Mouse (Mus musculus) R1 (cell line): ENCODE data around the gene Blvrb.

Experiments used
- DNase-seq: peaks from one replicate; pipeline ENCODE4 v3.0.0-alpha.2; 2018; ENCODE audit warnings: low read depth, low spot score

Gene Blvrb

GRCm38 (mm10) chr7:27447419-27448286 lies at the start of gene Blvrb, which contains the start of gene Sptbn4:
Blvrb (plus strand) TSS chr7:27447978.
Sptbn4 (minus strand) TSS chr7:27447686.
- peak; percentile 100 for DNase-seq

DNA sequence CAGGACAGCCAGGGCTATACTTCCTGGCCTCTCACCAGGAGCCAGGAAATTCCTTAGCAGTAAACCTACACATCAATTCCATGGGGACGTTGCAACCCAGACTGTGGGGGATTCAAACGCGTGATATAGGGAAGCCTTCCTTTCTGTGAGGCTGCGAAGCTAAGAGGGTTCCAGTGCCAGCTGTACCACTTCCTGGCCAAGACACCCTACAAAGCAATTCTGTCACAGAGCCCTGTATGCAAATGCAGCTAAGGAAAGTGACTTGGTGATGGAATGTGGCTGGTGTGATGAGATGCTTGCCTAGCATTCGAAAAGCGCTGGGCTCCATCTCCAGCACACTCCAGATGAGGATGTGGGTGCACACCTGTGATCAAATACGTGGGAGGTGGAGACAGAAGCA lies 47.2 kb upstream of the Blvrb start:
- DNase-seq, result no peak

DNA sequence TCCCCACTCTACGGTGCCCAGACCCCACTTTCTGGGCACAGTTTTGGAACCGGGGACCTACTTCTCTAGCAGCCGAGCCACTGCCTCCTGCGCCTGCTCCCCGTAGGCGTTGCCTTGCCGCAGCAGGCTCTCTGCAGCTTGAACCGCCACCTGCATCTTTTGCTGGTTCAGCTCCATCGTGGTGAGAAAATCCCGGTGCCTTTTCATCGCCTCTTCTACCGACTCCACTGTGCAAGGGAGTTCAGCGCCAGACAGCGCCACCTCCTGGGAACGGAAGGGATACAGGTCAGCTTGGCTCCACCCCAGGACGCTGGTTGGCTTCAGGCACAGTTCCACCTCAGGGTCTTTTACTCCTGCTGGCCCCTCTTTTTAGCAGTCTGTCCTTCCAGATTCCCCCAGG lies 45.1 kb upstream of the Blvrb start:
- peak; percentile 90 for DNase-seq

DNA sequence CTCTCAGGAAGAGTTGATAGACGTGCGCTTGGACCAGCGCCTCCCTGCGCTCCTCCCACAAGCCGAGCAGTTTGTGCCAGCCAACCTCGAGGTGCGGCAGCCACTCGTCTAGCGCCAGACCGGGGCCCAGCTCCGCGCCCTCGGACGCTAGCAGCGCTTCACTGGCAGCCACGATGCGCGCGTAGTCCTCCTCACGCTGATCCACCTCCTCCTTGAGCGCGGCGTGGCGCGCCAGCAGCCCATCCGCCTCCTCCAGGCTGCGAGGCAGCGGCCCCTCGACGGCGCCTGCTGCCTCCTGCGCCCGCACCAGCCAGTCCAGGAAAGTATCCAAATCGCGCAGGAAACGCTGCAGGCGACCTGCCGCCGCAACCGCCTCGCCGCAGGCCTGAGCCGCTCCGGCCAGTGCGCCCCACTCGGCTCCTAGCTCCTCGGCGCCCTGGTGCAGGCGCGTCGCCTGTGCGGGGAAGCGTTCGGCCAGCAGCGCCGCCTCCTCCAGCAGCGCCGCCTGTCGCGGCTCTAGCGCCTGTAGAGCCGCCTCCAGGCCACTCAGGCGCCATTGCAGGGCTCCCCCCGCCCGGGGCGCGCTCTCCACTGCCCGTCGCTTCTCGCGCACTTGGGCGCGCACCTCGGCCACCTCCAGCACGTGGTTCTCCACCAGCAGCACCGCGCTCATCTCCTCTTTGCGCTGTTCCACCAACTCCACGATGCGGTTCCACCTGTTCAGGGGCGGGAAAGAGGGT lies 43.4 kb upstream of the Blvrb start:
- peak; percentile 86 for DNase-seq

DNA sequence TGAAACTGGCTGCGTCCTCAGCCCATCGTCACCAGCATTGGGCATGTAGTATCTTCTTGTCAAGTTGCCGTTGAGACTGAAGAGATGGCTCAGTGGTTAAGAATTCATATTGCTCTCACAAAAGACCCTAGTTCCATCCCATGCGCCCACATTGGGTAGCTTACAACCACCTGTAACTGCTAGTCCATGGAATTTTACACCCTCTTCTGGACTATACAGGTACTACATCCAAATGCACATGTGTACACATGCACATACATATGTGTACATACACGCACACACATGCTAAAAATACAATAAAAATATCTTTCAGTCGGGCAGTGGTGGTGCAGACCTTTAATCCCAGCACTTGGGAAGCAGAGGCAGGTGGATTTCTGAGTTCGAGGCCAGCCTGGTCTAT lies 41.3 kb upstream of the Blvrb start:
- DNase-seq, result peak; percentile 85

- DNase-seq, result peak; percentile 31
Observed at GRCm38 (mm10) chr7:27407816-27408215, 40.0 kb upstream of the Blvrb start.

DNA sequence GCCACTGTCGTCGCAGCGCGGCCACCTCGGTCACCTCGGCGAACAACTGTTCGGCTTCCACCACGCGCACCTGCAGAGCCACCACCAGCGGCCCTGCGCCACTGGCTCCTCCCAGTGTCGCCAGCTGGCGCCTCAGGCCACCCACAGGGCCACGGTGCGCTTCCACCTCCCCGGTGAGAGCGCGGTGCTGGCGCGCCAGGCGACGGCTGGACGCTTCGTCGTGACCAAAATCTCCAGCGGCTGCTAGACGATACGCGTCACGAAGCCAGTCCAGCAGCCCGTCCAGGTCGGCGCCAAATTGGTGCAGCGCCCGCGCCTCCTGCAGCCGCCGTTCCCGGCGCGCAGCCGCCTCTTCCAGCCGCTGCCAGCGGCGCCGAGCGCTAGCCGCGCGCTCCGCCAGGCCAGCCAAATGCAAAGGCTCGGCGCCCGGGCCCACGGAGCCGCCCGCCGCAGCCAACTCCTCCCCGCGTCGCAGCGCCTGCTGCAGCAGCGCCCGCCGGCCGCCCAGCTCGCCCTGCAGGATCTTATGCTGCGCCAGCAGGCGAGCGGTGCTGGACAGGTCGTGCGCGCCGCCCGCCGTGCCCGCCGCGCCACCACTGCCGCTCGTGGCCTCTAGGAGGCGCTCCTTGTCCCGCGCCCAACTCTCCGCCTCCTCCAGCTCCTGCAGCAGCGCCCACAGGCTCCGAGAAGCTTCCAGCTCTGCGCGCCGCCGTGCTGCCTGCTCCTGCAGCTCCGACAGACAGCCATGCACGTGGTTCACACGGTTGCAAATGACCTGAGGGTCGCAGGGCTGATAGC lies 39.2 kb upstream of the Blvrb start:
- DNase-seq, result peak; percentile 86

DNA sequence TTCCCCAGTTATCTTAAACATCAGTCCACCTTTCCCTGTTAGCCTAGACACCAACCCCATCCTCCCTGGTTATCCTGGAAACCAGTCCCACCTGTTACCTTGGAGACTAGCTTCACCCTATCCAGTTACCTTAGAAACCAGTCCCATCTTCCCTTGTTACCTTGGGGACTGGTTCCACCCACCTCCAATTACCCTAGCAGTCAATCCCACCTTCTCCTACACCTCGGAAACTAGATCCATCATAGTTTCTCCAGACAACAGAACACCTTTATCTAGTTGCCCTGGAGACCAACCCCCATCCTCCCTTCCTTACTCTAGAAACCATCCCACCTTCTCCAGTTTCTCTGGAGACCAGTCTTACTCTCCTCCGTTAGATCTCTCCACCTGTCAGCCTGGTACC lies 30.6 kb upstream of the Blvrb start:
- no peak for DNase-seq

- peak; percentile 79 for DNase-seq
Observed at GRCm38 (mm10) chr7:27419101-27419500, 28.7 kb upstream of the Blvrb start.

DNA sequence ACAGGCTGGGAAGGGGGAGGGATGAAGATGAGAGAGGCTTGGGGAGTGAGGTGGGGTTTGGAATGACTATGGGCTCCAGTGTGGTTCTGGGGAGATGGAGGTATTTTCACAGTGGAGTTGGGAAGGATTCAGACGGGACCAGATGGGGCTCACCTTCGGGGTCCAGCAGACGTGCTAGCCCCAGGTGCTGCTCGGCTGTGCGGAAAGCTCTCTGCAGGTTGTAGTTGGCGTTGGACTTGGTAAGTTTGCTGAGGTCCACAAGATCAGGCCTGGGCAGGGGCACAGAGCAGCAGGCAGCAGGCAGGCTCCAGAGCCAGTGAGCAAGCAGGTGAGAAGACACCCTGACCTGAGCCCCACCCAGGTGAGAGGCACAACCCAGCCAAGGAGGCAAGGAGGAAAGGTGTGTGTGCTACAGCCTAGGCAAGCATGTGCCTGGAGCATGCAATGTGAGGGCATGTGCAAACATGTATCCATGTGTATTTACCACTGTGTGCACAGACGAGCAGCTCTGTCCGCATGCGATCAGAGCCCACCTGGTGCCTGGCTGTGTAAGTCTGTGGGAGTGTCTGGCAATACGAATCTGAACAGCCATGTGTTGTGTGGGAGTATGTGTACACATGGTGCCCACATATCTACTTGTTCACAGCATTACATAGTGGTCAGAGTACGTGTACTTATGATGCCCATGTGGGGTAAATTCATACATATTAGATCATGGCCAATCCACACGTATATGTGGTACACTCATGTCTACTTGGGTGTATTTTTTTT lies 24.0 kb upstream of the Blvrb start:
- DNase-seq, result no peak

DNA sequence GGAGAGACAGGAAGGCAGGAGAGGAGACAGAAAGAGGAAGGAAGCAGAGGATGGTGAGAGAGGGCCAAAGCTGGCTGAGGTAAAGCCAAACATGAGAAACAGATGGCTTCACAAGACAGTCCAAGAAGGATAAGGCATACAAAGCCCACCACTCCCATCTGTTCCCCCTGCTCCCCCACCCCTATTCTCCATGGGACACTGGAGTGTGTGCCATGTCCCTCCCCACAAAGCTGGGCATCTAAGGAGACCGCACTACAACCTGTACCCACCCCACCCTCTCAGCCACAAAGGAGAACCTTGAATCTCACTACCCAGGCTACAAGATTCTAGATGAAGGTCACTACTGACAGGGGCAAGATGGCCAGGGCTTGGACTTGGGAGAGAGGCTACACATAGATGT lies 20.4 kb upstream of the Blvrb start:
- no peak for DNase-seq

DNA sequence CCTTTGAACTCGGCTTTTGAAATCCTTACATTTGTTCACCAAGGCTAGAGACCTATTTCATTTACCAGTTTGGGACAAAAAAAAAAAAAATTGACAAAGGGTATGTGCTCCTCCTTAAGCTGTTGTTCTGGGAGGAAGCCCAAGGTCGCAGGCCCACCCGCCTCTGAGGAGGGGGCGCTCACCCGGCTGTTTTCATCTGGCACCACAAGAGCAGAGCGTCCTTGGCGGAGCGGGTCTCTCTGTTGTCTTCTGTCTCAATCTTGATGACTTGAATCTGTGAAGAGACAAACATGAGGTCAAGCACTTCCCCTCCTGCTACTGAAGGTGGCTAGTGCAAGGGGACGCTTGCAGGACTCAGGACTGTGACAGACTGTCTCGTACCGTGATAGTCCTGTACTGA lies 19.8 kb upstream of the Blvrb start:
- no peak for DNase-seq

GRCm38 (mm10) chr7:27429135-27429534 lies 18.6 kb upstream of the Blvrb start:
- DNase-seq, result peak; percentile 80

DNA sequence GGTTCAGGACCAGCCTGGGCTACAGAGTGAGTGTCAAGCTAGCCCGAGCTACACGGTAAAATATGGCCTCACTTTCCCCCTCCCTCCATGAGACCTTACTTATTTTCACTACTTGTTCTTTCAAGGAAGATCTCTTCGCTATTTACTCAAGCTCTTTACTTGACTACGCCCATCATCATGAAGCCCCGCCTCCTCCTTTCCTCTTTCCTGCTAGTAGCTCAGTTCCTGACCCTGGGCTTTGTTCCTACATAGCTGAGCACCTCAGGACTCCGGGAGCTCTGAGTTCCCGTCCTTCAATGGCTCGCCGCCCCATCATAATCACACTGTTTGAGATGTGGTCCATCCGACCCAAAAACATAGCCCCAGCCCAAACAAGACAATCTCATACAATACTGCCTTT lies 14.4 kb upstream of the Blvrb start:
- peak; percentile 96 for DNase-seq

GRCm38 (mm10) chr7:27433794-27434193 lies 14.0 kb upstream of the Blvrb start:
- peak; percentile 98 for DNase-seq

- DNase-seq, result peak; percentile 81
Observed at GRCm38 (mm10) chr7:27437544-27437943, 10.2 kb upstream of the Blvrb start.

DNA sequence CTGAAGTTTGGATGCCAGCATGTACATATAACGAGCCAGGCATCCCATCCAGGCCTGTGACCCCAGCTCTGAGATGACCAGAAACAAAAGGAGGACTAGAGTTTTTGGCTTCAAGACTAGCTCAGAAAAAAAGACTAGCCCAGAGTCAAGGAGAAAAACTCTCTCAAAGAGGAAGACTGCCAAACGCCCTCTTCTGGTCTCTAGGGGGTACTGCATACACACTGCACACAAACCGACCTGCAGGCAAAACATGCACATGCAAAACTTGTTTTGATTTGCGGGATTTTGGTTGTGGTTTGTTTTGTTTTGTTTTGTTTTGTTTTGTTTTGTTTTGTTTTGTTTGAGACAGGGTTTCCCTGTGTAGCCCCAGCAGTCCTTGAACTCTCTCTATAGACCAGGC lies 7.8 kb upstream of the Blvrb start:
- DNase-seq, result peak; percentile 80

GRCm38 (mm10) chr7:27446051-27446450 lies 1.7 kb upstream of the Blvrb start:
- DNase-seq, result no peak

- peak; percentile 51 for DNase-seq
Observed at GRCm38 (mm10) chr7:27446521-27447418, 1.0 kb upstream of the Blvrb start.
